Mouse (Mus musculus) monocyte, adult 5-6 weeks (primary cell): ENCODE results near the gene Ercc8. TPM values are rescaled to one million over a fixed set of nuclear protein-coding genes. Genes with fewer than 3 reads are reported as not detected.
A peak's percentile ranks its signal among the peaks of the same experiment; 100 is the strongest.

Experiments
- ATAC-seq: fragments of 153-309, 156-312 bp; replicated peaks from 2 replicates; pipeline ENCODE4 v1.8.0; 2017; ENCODE audit warnings: mild to moderate bottlenecking; ENCODE audit not compliant: low TSS enrichment, insufficient number of reproducible peaks, severe bottlenecking, poor library complexity, low FRiP score
- total RNA-seq: library from RNA; stranded (forward); fragments of 200-1000, 200-491, 200-594 nt; gene quantifications from 3 replicates; pipeline ENCODE4 v1.2.3, GENCODE M21; 2017

Gene Ercc8
- 5.8 to 15.7 TPM (median 8.4 TPM) in 3 replicates for total RNA-seq

DNA sequence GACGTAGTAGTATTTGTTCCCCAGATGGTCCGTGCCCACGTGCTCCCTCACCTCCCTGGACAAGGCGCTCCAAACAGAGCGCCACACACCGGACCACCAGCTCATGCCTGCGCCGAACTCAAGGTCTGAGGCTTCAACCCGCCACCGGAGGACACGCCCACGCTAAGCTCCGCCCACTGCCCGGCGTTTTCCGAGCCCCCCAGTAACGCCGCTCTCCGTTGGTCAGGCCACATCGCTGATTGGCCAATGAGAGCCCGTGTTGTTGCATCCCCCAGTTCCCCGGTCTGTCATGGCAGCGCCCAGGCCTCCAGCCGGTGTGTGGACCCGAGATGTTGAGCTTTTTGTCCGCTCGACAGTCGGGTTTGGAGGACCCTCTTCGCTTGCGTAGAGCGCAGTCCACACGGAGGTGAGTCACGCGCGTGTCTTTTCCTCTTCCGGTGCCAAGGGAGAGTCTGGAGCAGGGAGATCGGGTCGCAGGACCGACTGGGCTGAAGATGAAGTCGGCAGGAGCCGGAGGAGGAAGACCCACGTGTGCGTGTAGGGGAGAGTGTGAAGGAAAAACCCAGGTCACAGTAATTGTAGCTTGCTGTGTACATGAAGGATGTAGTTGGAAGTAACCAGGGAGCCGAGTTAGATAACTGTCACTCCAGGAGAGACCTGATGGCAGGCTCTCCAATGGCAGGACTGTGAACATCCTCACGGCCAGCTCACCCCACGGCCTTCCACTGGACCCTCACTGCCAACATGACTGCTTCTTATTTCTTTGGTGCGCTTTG is at the start of gene Ercc8, which contains the start of gene Ndufaf2:
Gene Ercc8 (plus strand): TSS at position 267 of the 776 bp plus-strand sequence.
Gene Ndufaf2 (minus strand): TSS at position 159 of the 776 bp plus-strand sequence.
- peak; percentile 96 for ATAC-seq

DNA sequence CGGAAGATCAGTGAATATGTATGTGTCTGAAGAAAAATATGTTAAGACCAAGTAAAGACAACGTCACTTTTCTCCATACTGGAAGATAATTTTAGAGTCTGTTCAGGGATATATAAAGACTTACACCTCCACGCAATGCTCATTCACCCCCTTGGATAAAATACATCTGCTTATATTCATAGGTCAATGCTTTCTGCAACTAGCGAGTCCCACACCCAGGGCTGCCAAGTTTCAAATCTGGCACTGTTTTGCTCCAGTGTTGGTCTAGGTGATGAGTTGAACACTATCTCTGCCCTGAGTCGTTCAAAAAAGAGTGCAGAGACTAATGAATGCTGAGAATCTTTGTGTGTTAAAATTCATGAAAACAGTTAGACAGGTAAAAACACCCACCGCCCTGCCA is 47.6 kb upstream of the Ercc8 start:
- ATAC-seq = no peak

DNA sequence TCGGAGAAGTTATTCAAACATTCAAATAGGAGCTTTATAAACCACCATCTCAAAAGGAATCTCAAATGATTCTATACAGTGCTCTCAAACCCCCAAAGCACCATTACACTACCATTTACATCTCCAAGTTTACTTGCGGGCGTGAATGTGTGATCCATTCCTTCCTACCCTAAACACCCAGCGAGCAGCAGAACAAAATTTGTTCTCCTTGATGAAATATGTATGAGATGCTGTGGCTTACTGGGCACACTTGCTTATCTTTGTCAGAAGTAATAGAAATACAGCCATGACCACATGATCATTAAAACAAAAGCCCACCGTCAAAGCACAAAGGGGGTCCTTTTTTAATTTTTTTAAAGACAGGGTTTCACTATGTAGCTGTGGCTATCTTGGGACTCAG is 45.0 kb upstream of the Ercc8 start:
- ATAC-seq = no peak

DNA sequence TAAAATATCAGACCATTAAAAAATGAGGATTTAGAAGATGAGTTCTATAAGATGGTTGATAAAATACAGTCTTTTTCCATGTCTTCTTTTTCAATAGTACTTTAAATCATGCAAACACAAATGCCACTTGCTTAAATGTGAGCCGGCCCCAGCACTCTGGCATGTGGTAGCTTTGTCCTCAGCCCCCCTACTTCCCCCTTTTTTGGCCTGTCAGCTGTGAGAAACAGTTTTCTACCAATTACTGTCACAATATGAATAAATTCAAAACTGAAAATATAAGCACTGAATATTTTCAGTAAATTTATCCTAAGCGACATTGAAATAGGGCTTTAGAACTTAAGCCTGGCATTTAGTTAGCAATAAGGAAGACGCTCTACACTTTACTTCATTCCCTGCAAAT is 44.3 kb upstream of the Ercc8 start:
- ATAC-seq = no peak

DNA sequence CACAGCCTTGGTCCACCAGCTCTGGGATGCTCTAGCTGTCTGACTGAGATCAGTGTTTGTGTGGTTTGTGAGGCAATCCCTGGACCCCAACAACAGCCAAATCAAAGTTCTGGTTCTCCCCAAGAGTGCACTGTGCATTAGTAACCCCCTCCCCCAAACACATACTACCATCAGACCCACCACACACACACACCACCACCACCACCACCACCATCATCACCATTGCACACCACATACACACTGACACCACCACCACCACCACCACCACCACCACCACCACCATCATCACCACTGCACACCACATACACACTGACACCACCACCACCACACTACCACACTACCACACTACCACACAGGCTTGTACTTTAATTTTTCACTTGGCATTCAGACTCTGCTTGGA is 40.9 kb upstream of the Ercc8 start:
- no peak for ATAC-seq

DNA sequence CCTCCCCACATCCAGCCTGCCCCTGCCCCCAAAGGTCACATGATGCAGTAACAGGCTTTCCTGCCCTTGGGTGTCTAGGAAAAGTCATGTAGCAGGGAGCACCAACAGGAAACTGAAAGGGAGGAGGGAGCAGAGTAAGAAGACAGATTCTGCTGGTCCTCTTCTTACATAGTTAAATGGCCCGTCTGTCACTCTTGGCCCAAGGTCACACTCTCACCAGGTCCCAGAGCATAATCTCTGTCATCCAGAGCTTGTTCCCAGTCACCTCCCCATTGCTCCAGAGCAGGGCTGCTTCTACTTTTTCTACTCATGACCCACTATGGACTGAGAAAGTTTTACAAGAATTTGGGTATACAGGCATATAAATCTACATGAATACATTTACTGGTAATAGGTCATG is 40.3 kb upstream of the Ercc8 start:
- no peak for ATAC-seq

DNA sequence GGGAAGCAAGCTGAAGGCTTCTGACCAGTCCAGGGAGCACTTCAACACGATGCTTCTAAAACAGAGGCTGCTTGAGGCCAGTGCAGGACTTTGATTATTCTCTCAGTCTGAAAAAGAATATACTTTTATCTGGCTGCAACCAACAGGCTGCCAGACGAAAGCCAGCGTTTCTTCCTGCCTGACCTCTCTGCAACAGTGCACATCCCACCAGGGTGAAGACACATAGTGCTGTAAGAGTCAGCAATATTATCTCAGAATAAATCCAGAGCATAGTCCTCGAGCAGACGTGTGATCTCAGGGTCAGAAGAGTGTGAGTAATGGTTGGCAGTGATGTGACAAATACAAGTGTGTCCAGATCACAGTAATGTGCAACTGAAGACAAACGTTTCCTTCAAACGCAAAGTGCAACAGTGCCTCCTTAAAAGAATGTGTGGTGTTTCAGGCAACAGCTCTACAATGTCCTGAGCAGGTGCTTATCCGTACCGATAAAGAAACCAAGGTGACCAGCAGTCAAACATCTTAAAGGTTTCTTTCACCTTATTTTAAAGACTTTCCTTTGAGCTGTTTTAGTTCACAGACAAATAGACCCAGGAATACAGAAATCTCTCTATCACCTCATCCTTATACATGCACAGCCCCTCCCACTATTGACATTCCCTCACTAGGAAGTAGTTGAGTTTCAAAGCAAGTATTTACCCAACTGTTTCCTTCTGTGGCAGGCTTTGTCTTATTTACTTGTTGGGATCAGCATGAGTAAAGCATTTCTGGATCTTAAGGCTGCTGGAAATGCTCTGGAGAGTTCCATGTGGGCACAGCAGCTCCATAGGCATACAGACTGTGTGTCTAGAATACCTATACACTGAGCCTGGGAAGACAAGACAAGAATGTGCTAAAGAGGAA is 38.9 kb upstream of the Ercc8 start:
- no peak for ATAC-seq

DNA sequence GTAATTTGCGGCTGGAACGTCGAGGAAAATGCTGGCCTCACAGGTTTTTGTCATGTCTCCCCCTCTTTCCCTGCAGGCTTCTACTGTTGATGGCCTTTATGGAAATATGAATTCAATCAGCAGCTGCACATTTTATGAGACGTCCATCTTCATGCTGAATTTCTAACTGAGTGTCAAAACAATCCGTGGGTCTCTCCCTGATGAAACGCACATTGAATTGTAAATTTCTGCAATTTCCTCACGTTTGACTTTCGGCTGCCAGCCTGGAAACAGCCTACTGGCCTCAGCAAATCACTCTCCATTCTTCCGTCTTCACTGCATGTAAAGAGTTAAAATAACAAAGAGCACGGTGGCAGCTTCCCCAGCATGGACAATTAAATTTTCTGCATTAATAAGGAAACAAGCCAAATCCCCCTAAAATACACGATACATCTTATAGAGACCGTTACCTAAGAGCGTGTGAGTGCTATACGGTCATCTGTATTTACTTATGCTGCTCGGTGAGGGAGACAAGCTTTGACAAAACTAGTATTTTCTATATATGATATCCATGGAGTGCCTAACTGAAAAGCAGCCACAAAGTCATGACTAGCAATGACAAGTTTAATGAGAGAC is 35.3 kb upstream of the Ercc8 start:
- ATAC-seq = no peak

DNA sequence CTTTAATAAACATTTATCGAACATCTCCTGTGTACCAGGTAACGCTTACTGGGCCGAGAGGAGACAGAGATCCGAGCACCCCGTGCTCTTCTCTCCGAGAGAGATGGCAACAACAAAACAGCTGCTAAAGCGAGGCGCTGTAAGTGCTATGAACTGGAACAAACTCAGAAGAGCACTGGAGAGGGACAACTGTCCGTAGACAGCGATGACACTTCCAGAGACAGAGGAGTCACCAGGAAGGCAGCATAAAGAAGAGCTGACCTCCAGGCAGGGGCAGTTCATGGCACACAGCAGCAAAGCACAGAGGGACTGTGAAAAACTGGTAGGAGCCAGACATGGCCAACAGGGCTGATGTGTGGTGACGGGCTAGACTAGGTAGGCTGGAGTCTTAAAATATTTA is 34.4 kb upstream of the Ercc8 start:
- no peak for ATAC-seq

DNA sequence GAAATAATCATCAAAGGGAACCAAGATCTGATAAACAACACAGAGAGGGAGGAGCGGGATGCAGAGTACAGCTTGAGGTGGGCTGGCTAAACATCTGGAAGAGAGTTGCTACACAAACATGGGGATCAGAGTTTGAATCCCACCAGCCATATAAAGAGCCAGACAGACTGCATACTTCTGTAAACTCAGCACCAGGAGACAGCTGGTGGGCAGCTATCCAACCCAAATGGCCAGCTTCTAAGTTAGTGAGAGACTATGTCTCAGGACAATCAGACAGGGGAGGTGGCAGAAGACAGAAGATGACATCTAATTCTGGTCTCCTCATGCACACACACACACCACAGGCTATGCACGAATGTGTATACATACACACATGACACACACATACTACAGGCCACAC is 32.3 kb upstream of the Ercc8 start:
- ATAC-seq = 0 out of 2 replicates have a peak, but pooled peaks have one; percentile 27

DNA sequence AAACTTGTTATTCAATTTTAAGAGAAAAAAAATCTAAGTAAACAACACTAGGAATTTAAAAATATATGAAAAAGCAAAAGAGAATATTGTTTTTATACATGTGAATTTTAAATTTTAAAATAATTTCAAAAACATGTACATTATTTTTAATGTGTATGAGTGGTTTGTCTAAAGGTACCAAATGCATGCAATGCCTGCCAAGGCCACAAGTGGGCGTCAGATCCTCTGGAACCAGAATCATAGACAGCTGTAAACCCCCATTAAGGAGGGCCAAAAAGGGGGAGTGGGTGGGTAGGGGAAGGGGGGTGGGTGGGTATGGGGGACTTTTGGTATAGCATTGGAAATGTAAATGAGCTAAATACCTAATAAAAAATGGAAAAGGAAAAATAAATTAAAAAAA is 31.4 kb upstream of the Ercc8 start:
- no peak for ATAC-seq

DNA sequence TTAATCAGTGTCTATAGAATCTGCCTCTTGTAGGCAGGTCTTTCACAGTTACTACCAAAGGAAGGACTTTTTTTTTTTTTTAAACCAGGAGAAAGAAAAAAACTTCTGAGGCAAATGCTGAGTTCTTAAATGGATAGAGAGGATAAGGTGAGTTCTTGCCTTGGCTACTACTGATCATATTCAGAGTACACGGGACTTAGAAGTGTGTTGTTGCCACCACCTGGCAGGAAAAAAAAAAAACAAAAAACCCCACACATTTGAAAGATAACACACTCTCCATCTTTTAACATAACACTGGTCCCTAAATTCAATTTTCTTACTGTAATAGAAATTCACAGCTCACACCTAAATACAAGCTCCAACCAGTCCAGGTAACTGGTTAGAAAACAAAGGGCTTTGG is 30.6 kb upstream of the Ercc8 start:
- ATAC-seq = no peak

DNA sequence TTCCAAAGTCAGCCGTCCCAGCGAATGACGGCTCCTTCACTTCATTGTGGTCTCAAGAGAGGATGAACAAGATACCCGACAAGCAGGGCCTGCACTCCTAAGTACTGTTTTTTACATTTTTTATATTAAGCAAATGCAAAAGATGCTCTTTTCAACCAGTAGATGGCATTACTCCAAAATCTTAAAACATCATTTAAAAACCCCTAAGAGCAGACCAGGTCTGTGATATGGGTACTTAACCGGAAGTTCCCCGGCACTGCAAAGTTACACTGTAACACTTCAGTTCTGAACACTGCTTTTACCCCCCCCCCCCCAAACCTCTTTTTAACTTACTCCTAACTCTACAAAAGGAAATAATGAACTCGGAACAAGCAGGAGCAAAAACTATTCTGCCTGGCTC is 29.5 kb upstream of the Ercc8 start:
- no peak for ATAC-seq

DNA sequence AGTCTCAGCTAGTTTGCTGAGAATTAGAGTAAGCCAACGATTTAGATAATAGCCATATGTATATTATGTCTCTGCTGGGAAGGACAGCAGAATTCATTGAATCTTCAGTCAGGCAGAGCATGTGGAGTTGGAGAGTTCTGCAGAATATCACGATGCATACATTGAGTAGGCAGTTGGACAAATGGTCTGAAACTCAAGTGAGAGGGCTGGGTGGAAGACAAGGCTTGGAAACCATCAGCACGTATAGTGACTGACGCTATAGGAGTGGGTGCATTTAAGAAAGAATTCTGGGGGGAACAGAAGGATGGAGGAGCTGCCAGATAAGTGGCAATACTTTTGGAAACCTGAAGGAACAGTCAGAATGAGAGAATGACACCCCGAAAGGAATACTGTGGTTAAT is 27.8 kb upstream of the Ercc8 start:
- no peak for ATAC-seq

DNA sequence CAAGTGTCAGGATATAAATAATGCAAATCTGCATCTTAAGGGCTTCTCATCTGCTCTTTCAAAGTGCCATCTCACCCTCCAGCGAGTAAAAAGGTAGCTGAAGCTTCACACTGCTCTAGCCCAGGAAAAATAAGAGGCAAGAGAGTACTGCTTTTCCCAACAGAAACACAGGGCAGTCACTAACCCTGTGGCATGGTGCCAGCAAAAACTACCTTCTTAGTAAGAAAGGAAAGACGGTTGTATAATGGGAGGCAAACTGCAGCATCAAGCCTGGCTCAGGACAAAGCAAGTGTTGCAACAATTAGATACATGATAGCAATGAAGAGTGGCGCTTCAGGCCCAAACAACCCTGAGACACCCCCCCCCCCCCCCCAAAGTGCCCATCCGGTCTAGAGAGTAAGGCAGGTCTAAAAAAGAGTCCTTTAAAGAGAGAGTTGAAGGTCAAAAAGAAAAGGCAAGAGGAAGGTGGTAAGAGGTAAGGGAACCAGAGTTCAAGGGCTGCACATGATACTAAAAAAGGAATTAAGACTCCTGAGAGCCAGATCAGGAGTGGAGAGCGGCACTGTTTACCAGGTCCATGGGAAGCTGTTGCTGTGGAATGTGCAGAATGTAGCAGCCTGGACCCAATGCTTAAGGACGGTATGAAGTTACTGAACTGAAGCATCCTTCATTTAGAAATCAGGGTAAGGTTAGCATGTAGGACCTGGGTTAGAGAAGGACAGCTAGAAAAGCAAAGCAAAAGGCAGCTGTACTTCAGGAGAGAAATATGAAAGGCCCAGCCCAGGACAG is 26.3 kb upstream of the Ercc8 start:
- ATAC-seq = no peak

DNA sequence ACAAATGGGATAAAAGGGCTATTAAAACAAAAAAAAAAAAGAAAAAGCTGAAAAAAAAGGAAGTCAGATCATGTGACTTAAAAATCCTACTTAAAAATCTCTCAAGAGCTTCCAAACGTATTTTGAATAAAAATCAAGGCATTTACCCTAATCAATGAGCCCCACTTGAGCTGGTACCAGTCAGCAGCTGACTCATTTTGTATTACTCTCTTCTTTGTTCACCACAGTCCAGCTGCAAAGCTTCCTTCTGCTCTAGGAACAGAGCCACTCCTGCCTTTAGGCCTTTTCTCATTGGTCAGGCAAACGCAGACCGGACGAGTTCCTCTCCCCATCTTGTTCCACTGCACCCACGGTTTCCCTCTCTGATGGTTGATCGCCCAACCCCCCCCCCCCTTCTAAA is 22.9 kb upstream of the Ercc8 start:
- no peak for ATAC-seq

DNA sequence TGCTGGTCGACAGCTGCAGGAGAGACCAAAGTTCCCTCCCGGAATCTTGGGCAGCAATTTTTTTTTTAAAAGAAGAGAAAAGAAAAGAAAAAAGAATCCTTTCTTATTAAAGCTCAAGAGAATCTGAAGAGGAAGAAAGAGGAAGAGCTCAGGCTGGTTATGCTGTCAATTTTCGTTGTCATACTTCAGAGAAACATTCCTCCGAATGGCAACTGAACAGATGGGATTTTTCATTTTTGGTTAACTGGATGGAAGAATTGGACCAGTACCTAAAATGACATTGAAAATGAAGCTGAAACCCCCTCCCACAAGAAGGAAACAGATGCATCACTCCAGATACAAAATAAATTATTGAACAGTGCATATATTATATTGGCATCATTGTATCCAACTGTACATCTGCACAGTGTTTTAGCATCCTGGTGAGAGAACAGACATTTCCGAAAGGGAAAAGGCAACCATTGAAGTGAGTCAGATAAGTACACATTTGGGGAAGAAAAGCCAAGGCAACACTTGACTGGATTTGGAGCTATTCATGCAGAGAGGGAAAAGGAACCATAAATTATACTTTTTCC is 20.0 kb upstream of the Ercc8 start:
- ATAC-seq = no peak

DNA sequence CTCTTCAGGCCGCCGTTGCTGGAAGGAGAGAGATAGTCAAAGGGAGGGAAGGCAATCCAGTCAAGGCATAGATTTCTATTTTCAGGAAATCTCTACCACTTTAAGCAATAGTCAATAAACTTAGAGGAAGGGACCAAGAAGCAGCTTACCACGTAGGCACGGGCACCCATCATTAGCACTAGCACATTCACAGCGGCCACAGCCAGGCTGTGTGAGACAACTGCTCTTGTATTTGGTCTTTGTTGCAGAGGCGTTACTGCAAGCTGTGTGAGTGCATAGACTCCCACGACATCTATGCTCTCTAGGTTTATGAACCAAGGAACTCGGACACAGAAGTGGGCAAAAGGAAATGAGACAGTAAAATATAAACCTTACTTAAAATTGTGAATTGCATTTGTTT is 14.4 kb upstream of the Ercc8 start:
- ATAC-seq = no peak
